Mouse (Mus musculus): ENCODE results near the gene Prr14.

DNA sequence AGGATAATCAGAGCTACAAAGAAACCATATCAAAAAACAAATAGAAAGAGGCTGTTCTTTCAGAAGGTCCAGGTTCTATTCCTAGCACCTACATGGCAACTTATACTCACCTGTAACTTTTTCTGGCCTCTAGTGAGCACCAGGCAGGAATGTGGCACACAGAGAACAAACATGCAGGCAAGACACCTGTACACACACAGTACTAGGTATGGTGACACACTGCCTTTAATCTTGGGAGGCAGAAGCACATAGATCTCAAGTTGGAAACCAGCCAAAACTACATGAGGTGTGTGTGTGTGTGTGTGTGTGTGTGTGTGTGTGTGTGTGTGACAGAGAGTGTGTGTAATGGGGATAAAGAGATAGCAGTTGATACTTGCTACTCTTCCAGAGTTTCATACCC is 35.2 kb downstream of the Prr14 start:
- TF ChIP-seq CTCF (IDR thresholded peaks at IDR 0.05; ENCODE audit: extremely low read depth, insufficient read length, insufficient replicate concordance, low read depth, low read length) (no peak), POLR2A (IDR thresholded peaks at IDR 0.05; ENCODE audit: low read depth, low read length) (no peak)

Measured in small intestine, adult 2 months (tissue).